Mouse (Mus musculus): ENCODE measurements around the gene Specc1l.

- TF ChIP-seq CTCF (IDR thresholded peaks at IDR 0.05; ENCODE audit: extremely low read depth, insufficient read depth, insufficient read length, insufficient replicate concordance) (no peak), POLR2A (IDR thresholded peaks at IDR 0.05; ENCODE audit: low read depth, low read length) (no peak)
Observed at GRCm38 (mm10) chr10:75290650-75291049, 78.8 kb downstream of the Specc1l start.

Measured in spleen, adult 2 months (tissue).